Mouse (Mus musculus) CH12.LX (cell line): ENCODE data around the gene Vdac1. TPM values are rescaled to one million over a fixed set of nuclear protein-coding genes. Genes with fewer than 3 reads are reported as not detected.

ENCODE experiments used
- DNase-seq: peaks from one replicate; pipeline ENCODE4 v3.0.0-alpha.2; 2013; ENCODE audit errors: extremely low read depth
- H3K27ac ChIP-seq: 2 replicates; pipeline ENCODE4 v1.5.1; 2012; ENCODE audit warnings: low read depth, mild to moderate bottlenecking, control low read depth, moderate library complexity; ENCODE audit not compliant: insufficient read depth
- H3K27me3 ChIP-seq: replicated peaks from 2 replicates; pipeline ENCODE3; 2012; ENCODE audit warnings: inconsistent platforms
- H3K36me3 ChIP-seq, 2 experiments: replicated peaks in 1 of 2; 2 replicates each; pipeline versions ENCODE3 to v1.6.1; 2012; ENCODE audit warnings: inconsistent platforms in 1 of 2, low read length in 1 of 2, mild to moderate bottlenecking in 1 of 2, mixed read lengths in 1 of 2, moderate library complexity in 1 of 2; ENCODE audit not compliant: control insufficient read depth in 1 of 2, insufficient read depth in 1 of 2
- H3K4me1 ChIP-seq, 2 experiments: 2 replicates each; pipeline ENCODE4 v1.6.1; 2012; ENCODE audit warnings: inconsistent platforms in 1 of 2, moderate library complexity in 1 of 2; ENCODE audit not compliant: insufficient read depth in 2 of 2, control insufficient read depth in 1 of 2
- H3K4me2 ChIP-seq: 2 replicates; pipeline ENCODE4 v1.6.1; 2012; ENCODE audit warnings: low read depth, mild to moderate bottlenecking, control low read depth; ENCODE audit not compliant: poor library complexity, insufficient read depth, severe bottlenecking
- H3K4me3 ChIP-seq, 3 experiments: fragments of 150-350 bp in 1 of 3; sonication (generic) in 1 of 3; replicated peaks in 1 of 3; 2 replicates each; pipeline versions ENCODE3 to v1.5.1; 2011 to 2012; ENCODE audit warnings: low read depth in 2 of 3, low read length in 2 of 3, mild to moderate bottlenecking in 2 of 3, moderate library complexity in 2 of 3, control low read depth in 1 of 3, improper control_type of control experiment in 1 of 3, inconsistent platforms in 1 of 3, mixed read lengths in 1 of 3; ENCODE audit not compliant: poor library complexity in 1 of 3
- H3K79me2 ChIP-seq: replicated peaks from 2 replicates; pipeline ENCODE4 v1.6.1; 2012; ENCODE audit warnings: mild to moderate bottlenecking, moderate library complexity; ENCODE audit not compliant: control insufficient read depth, poor library complexity, insufficient read depth, severe bottlenecking; ENCODE audit errors: extremely low read depth
- H3K9ac ChIP-seq: 2 replicates; pipeline ENCODE4 v1.6.1; 2012; ENCODE audit warnings: low read depth, mild to moderate bottlenecking, control low read depth, moderate library complexity; ENCODE audit not compliant: insufficient read depth
- H3K9me3 ChIP-seq: replicated peaks from 2 replicates; pipeline ENCODE3; 2012; ENCODE audit warnings: low read length, inconsistent platforms, mixed read lengths
- CHD2 ChIP-seq: IDR thresholded peaks from 2 replicates; pipeline ENCODE4 v1.6.1; 2011; ENCODE audit warnings: low read length, improper control_type of control experiment
- EP300 ChIP-seq: IDR thresholded peaks from 2 replicates; pipeline ENCODE4 v1.6.1; 2011; ENCODE audit warnings: low read length, improper control_type of control experiment
- ETS1 ChIP-seq: conservative IDR thresholded peaks from 2 replicates; pipeline ENCODE4 v1.6.1; 2012; ENCODE audit warnings: low read depth, mild to moderate bottlenecking, inconsistent platforms, low read length, improper control_type of control experiment, moderate library complexity
- GABPA ChIP-seq: IDR thresholded peaks from 2 replicates; pipeline ENCODE4 v1.6.1; 2012; ENCODE audit warnings: low read depth, low read length, improper control_type of control experiment, inconsistent platforms; ENCODE audit not compliant: insufficient replicate concordance
- HCFC1 ChIP-seq: IDR thresholded peaks from 2 replicates; pipeline ENCODE4 v1.6.1; 2012; ENCODE audit warnings: low read depth, mild to moderate bottlenecking, inconsistent platforms, low read length, improper control_type of control experiment
- IRF4 ChIP-seq: IDR thresholded peaks from 2 replicates; pipeline ENCODE4 v1.6.1; 2014; ENCODE audit warnings: low read depth, mild to moderate bottlenecking, inconsistent platforms, low read length, improper control_type of control experiment
- MAFK ChIP-seq: IDR thresholded peaks from 2 replicates; pipeline ENCODE4 v1.6.1; 2011; ENCODE audit warnings: low read length, improper control_type of control experiment; ENCODE audit not compliant: insufficient replicate concordance
- MAX ChIP-seq: IDR thresholded peaks from 2 replicates; pipeline ENCODE4 v1.6.1; 2011; ENCODE audit warnings: low read length, improper control_type of control experiment
- MAZ ChIP-seq: IDR thresholded peaks from 2 replicates; pipeline ENCODE4 v1.6.1; 2012; ENCODE audit warnings: low read depth, mild to moderate bottlenecking, inconsistent platforms, low read length, improper control_type of control experiment, moderate library complexity
- MXI1 ChIP-seq: IDR thresholded peaks from 2 replicates; pipeline ENCODE4 v1.6.1; 2011; ENCODE audit warnings: mild to moderate bottlenecking, low read depth, low read length, improper control_type of control experiment
- MYC ChIP-seq: IDR thresholded peaks from 2 replicates; pipeline ENCODE4 v1.6.1; 2011; ENCODE audit warnings: low read depth, mild to moderate bottlenecking, improper control_type of control experiment, low read length
- NELFE ChIP-seq: IDR thresholded peaks from 2 replicates; pipeline ENCODE4 v1.6.1; 2011; ENCODE audit warnings: low read depth, low read length, improper control_type of control experiment
- PAX5 ChIP-seq: IDR thresholded peaks from 2 replicates; pipeline ENCODE4 v1.6.1; 2012; ENCODE audit warnings: low read length, inconsistent platforms, mixed read lengths
- POLR2AphosphoS2 ChIP-seq: IDR thresholded peaks from 2 replicates; pipeline ENCODE4 v1.6.1; 2011; ENCODE audit warnings: low read depth, low read length, improper control_type of control experiment
- RAD21 ChIP-seq: IDR thresholded peaks from 2 replicates; pipeline ENCODE4 v1.6.1; 2011; ENCODE audit warnings: low read depth, mild to moderate bottlenecking, low read length, improper control_type of control experiment, moderate library complexity
- RCOR1 ChIP-seq: conservative IDR thresholded peaks from 2 replicates; pipeline ENCODE4 v1.6.1; 2012; ENCODE audit warnings: low read depth, mild to moderate bottlenecking, inconsistent platforms, low read length, improper control_type of control experiment
- SMC3 ChIP-seq: IDR thresholded peaks from 2 replicates; pipeline ENCODE4 v1.6.1; 2011; ENCODE audit warnings: low read depth, low read length, improper control_type of control experiment
- TBP ChIP-seq: conservative IDR thresholded peaks from 2 replicates; pipeline ENCODE4 v1.6.1; 2011; ENCODE audit warnings: low read depth, low read length, improper control_type of control experiment
- TCF12 ChIP-seq: IDR thresholded peaks from 2 replicates; pipeline ENCODE4 v1.6.1; 2014; ENCODE audit warnings: low read depth, mild to moderate bottlenecking, inconsistent platforms, low read length, improper control_type of control experiment
- USF2 ChIP-seq: conservative IDR thresholded peaks from 2 replicates; pipeline ENCODE4 v1.6.1; 2011; ENCODE audit warnings: low read depth, low read length, improper control_type of control experiment
- dilution Hi-C: fragments of 300-500 bp; cut with MboI; formaldehyde crosslinking; loops from 2 replicates; pipeline ENCODE4 v1.14.3; 2020; ENCODE audit warnings: low sequenced_read_pairs; ENCODE audit not compliant: extremely low pct_unique_long_range_greater_than_20kb, extremely low pct_ligation_motif_present
- in situ Hi-C: fragments of 300-500 bp; cut with MboI; formaldehyde crosslinking; loops from 3 replicates; pipeline ENCODE4 v1.14.3; 2019; ENCODE audit warnings: low sequenced_read_pairs, low pct_ligation_motif_present, low pct_unique_long_range_greater_than_20kb, mixed read lengths
- polyA plus RNA-seq: library from polyadenylated mRNA; unstranded; fragments of >175 nt; gene quantifications from 2 replicates; pipeline ENCODE4 v1.2.1, GENCODE M21; 2012; ENCODE audit warnings: low read depth; ENCODE audit not compliant: insufficient read length
- total RNA-seq, 2 experiments: library from RNA; depleted of rRNA; stranded (reverse); fragments of 300-350 nt in 1 of 2; fragments of >200 nt in 1 of 2; gene quantifications; 2 replicates each; pipeline ENCODE4 v1.2.3; 2012 to 2014

The Vdac1 gene
- total and polyA plus RNA-seq, 3 experiments = 204 to 315 (median 289) TPM

- Histone ChIP-seq H3K4me2 (no peak overlapping the region), H3K9ac (no peak overlapping the region), H3K27me3 (peaks cover 76% of the 10 kb centered on the region), H3K79me2 (no peaks in the 10 kb centered on the region), H3K4me1 (0 out of 4 replicates have a peak, but pooled peaks cover 0 to 3% of the 10 kb centered on the region in 2 experiments), H3K4me3 (no peak overlapping the region), H3K9me3 (peaks cover 10% of the 10 kb centered on the region), H3K27ac (no peak overlapping the region), H3K36me3 (no peaks in the 10 kb centered on the region)
- no peak for DNase-seq
- dilution Hi-C loops (no loop called here), in situ Hi-C loops (no loop called here)
- TF ChIP-seq PAX5 (no peak), GABPA (no peak), SMC3 (no peak), ETS1 (no peak), HCFC1 (no peak), RCOR1 (no peak), MXI1 (no peak), TBP (no peak), MAFK (no peak), CHD2 (no peak), EP300 (no peak), USF2 (no peak), MYC (no peak), MAX (no peak)
Observed at GRCm38 (mm10) chr11:52429440-52429839, 68.8 kb downstream of the Vdac1 start.

GRCm38 (mm10) chr11:52431594-52431993, 70.9 kb downstream of the Vdac1 start:
- dilution Hi-C loops (no loop called here), in situ Hi-C loops (no loop called here)
- no peak for DNase-seq
- Histone ChIP-seq H3K79me2 (no peaks in the 10 kb centered on the region), H3K4me3 (no peak overlapping the region), H3K36me3 (no peaks in the 10 kb centered on the region), H3K4me2 (no peak overlapping the region), H3K27me3 (peaks cover 90% of the 10 kb centered on the region), H3K9me3 (peaks cover 10% of the 10 kb centered on the region), H3K9ac (no peak overlapping the region), H3K4me1 (0 out of 4 replicates have a peak, but pooled peaks cover 0 to 3% of the 10 kb centered on the region in 2 experiments), H3K27ac (no peak overlapping the region)
- no peak for TF ChIP-seq MAZ
- TF ChIP-seq NELFE = no peak
- TF ChIP-seq USF2 = no peak
- no peak for TF ChIP-seq GABPA
- TF ChIP-seq RAD21 = no peak
- no peak for TF ChIP-seq PAX5
- TF ChIP-seq MAX = no peak
- no peak for TF ChIP-seq POLR2AphosphoS2
- TF ChIP-seq IRF4 = no peak
- no peak for TF ChIP-seq TCF12
